Comparison of ENCODE assay signal across 16 mouse cellular contexts in genomic region chr4:105560781-105561180, GRCm38 (mm10).
"Had no signal": no experiment of that assay in that cellular context is flagged by ENCODE, and none has a peak within 500 bp of the region (broad histone marks: within the 10 kb centered on the region; RNA-seq: fewer than 3 reads in every experiment).

No protein-coding gene starts in this region.

- DNase-seq: left cerebral cortex, postnatal 4 days; liver, embryonic 13.5 days; lung, adult 2 months; retina, postnatal 1 day; right cerebral cortex, postnatal 25 days; spleen, adult 18-20 months; thymus, postnatal 25 days had no signal

- H3K36me3 ChIP-seq: limb, embryonic 12.5 days; limb, embryonic 15.5 days; liver, embryonic 13.5 days; midbrain, embryonic 12.5 days; midbrain, embryonic 15.5 days; neural tube, embryonic 12.5 days; neural tube, embryonic 15.5 days; stomach, embryonic 15.5 days had no signal

- ATAC-seq: midbrain, embryonic 15.5 days had no signal

- H3K27ac ChIP-seq: kidney, postnatal 0 days; limb, embryonic 12.5 days; limb, embryonic 15.5 days; liver, embryonic 13.5 days; macrophage; midbrain, embryonic 12.5 days; midbrain, embryonic 15.5 days; neural tube, embryonic 12.5 days; neural tube, embryonic 15.5 days; stomach, embryonic 15.5 days had no signal

- H3K9me3 ChIP-seq: limb, embryonic 12.5 days; limb, embryonic 15.5 days; liver, embryonic 13.5 days; midbrain, embryonic 12.5 days; midbrain, embryonic 15.5 days; neural tube, embryonic 12.5 days; neural tube, embryonic 15.5 days; stomach, embryonic 15.5 days had no signal

- H3K27me3 ChIP-seq: limb, embryonic 12.5 days; limb, embryonic 15.5 days; liver, embryonic 13.5 days; midbrain, embryonic 12.5 days; midbrain, embryonic 15.5 days; neural tube, embryonic 12.5 days; neural tube, embryonic 15.5 days; stomach, embryonic 15.5 days had no signal

- H3K9ac ChIP-seq: limb, embryonic 12.5 days; limb, embryonic 15.5 days; liver, embryonic 13.5 days; midbrain, embryonic 12.5 days; midbrain, embryonic 15.5 days; neural tube, embryonic 12.5 days; neural tube, embryonic 15.5 days; stomach, embryonic 15.5 days had no signal

- H3K4me1 ChIP-seq: limb, embryonic 15.5 days; liver, embryonic 13.5 days; midbrain, embryonic 12.5 days; midbrain, embryonic 15.5 days; neural tube, embryonic 12.5 days; stomach, embryonic 15.5 days had no signal

- H3K4me2 ChIP-seq: limb, embryonic 12.5 days; limb, embryonic 15.5 days; liver, embryonic 13.5 days; midbrain, embryonic 12.5 days; midbrain, embryonic 15.5 days; neural tube, embryonic 12.5 days; neural tube, embryonic 15.5 days; stomach, embryonic 15.5 days had no signal

- H3K4me3 ChIP-seq: limb, embryonic 12.5 days; limb, embryonic 15.5 days; liver, embryonic 13.5 days; midbrain, embryonic 12.5 days; midbrain, embryonic 15.5 days; neural tube, embryonic 12.5 days; neural tube, embryonic 15.5 days; stomach, embryonic 15.5 days had no signal
